ENCODE assay signal across 8 mouse cellular contexts in genomic region chr7:19802995-19803394, GRCm38 (mm10). TPM values are rescaled to one million over a fixed set of nuclear protein-coding genes. Genes with fewer than 3 reads are reported as not detected.
DNase-seq lines count a peak whose midpoint lies in the region; ATAC-seq and TF ChIP-seq lines count a peak whose summit lies in the region.

No protein-coding gene starts in this region.

- no peak; the same call in 1 of the 2 replicates for ATAC-seq in kidney, embryonic 16.5 days (ENCODE audit: low FRiP score, low TSS enrichment)
- ATAC-seq in hindbrain, embryonic 16.5 days: peak; percentile 68; the same call in 1 of the 2 replicates
- peak; percentile 17; the same call in 1 of the 2 replicates for ATAC-seq in liver, postnatal 0 days
- peak; percentile 71; the same call in 1 of the 2 replicates for ATAC-seq in neural tube, embryonic 14.5 days (ENCODE audit: low read depth)

- H3K27ac ChIP-seq in kidney, embryonic 16.5 days (ENCODE audit: low read length): no peak overlapping the region
- no peak overlapping the region for H3K27ac ChIP-seq in hindbrain, embryonic 16.5 days (ENCODE audit: low read depth, low read length)
- H3K27ac ChIP-seq in liver, postnatal 0 days (ENCODE audit: low read depth): no peak overlapping the region
- H3K27ac ChIP-seq in neural tube, embryonic 14.5 days (ENCODE audit: low read depth, low read length): no peak overlapping the region

- H3K4me2 ChIP-seq in kidney, embryonic 16.5 days (replicated peaks; ENCODE audit: low read depth, low read length): no peak overlapping the region
- no peak overlapping the region for H3K4me2 ChIP-seq in hindbrain, embryonic 16.5 days (ENCODE audit: low read length)
- no peak overlapping the region for H3K4me2 ChIP-seq in liver, postnatal 0 days (ENCODE audit: low read depth, low read length)
- no peak overlapping the region for H3K4me2 ChIP-seq in neural tube, embryonic 14.5 days (ENCODE audit: low read depth, low read length)

- peak; percentile 92 for TF ChIP-seq CTCF in liver, postnatal 0 days (IDR thresholded peaks at IDR 0.05; ENCODE audit: low read depth)

- peak; percentile 84 for DNase-seq in kidney, adult 18-20 months
- DNase-seq in NIH3T3 (ENCODE audit: low read depth): peak; percentile 89
- DNase-seq in embryo, embryonic 11 days: peak; percentile 67
- DNase-seq in liver, postnatal 0 days: peak; percentile 82
- peak; percentile 64 for DNase-seq in urinary bladder, adult 2 months (ENCODE audit: low spot score)

- 17% methylated on average over 7 of the region's 7 CpGs for WGBS in kidney, embryonic 16.5 days
- 27% methylated on average over 5 of the region's 7 CpGs for WGBS in hindbrain, embryonic 16.5 days
- 18% methylated on average over 7 of the region's 7 CpGs for WGBS in liver, postnatal 0 days (ENCODE audit: insufficient replicate concordance)
- 22% methylated on average over 6 of the region's 7 CpGs for WGBS in neural tube, embryonic 14.5 days

- no peaks in the 10 kb centered on the region for H3K27me3 ChIP-seq in kidney, embryonic 16.5 days (ENCODE audit: insufficient read depth, low read length)
- H3K27me3 ChIP-seq in hindbrain, embryonic 16.5 days (replicated peaks; ENCODE audit: control insufficient read depth, insufficient read depth, low read length): peaks cover under 1% of the 10 kb centered on the region; the same call in 1 of the 2 replicates
- H3K27me3 ChIP-seq in liver, postnatal 0 days (ENCODE audit: insufficient read depth, low read length): no peaks in the 10 kb centered on the region
- H3K27me3 ChIP-seq in neural tube, embryonic 14.5 days (ENCODE audit: control insufficient read depth, insufficient read depth, low read length): no peaks in the 10 kb centered on the region

- no peaks in the 10 kb centered on the region for H3K4me1 ChIP-seq in kidney, embryonic 16.5 days (ENCODE audit: insufficient read depth, low read length)
- H3K4me1 ChIP-seq in hindbrain, embryonic 16.5 days (ENCODE audit: control insufficient read depth, insufficient read depth, low read depth, low read length): no peaks in the 10 kb centered on the region
- peaks cover 8% of the 10 kb centered on the region for H3K4me1 ChIP-seq in liver, postnatal 0 days (ENCODE audit: insufficient read depth)
- no peaks in the 10 kb centered on the region for H3K4me1 ChIP-seq in neural tube, embryonic 14.5 days (ENCODE audit: control insufficient read depth, insufficient read depth, low read length)

- H3K4me3 ChIP-seq in kidney, embryonic 16.5 days (ENCODE audit: low read length): no peak overlapping the region
- H3K4me3 ChIP-seq in hindbrain, embryonic 16.5 days (ENCODE audit: low read length): no peak overlapping the region
- no peak overlapping the region for H3K4me3 ChIP-seq in liver, postnatal 0 days (ENCODE audit: low read depth, low read length)
- no peak overlapping the region for H3K4me3 ChIP-seq in neural tube, embryonic 14.5 days (ENCODE audit: low read depth, low read length)

- no peaks in the 10 kb centered on the region for H3K36me3 ChIP-seq in kidney, embryonic 16.5 days (ENCODE audit: insufficient read depth, low read length)
- H3K36me3 ChIP-seq in hindbrain, embryonic 16.5 days (ENCODE audit: control insufficient read depth, insufficient read depth, low read length): no peaks in the 10 kb centered on the region
- no peaks in the 10 kb centered on the region for H3K36me3 ChIP-seq in liver, postnatal 0 days (replicated peaks; ENCODE audit: insufficient read depth, low read length)
- no peaks in the 10 kb centered on the region for H3K36me3 ChIP-seq in neural tube, embryonic 14.5 days (ENCODE audit: control insufficient read depth, insufficient read depth, low read length)

- H3K9me3 ChIP-seq in kidney, embryonic 16.5 days (ENCODE audit: low read length): peaks cover 6% of the 10 kb centered on the region; the same call in 1 of the 2 replicates
- H3K9me3 ChIP-seq in hindbrain, embryonic 16.5 days (ENCODE audit: control insufficient read depth, low read length): no peaks in the 10 kb centered on the region
- H3K9me3 ChIP-seq in liver, postnatal 0 days (ENCODE audit: low read length): no peaks in the 10 kb centered on the region
- H3K9me3 ChIP-seq in neural tube, embryonic 14.5 days (ENCODE audit: control insufficient read depth, low read length): no peaks in the 10 kb centered on the region

- no peak for TF ChIP-seq EP300 in liver, postnatal 0 days (IDR thresholded peaks at IDR 0.05; ENCODE audit: low read depth)

- H3K9ac ChIP-seq in kidney, embryonic 16.5 days (replicated peaks; ENCODE audit: low read length): no peak overlapping the region
- H3K9ac ChIP-seq in hindbrain, embryonic 16.5 days (ENCODE audit: low read depth, low read length): no peak overlapping the region
- no peak overlapping the region for H3K9ac ChIP-seq in liver, postnatal 0 days (replicated peaks)
- H3K9ac ChIP-seq in neural tube, embryonic 14.5 days (replicated peaks; ENCODE audit: low read depth, low read length): no peak overlapping the region

RNA-seq across cellular contexts. Expression of gene Cblc, which starts 6.4 kb away (rescaled TPM):
- 9.4 and 12.2 TPM in 2 replicates for polyA plus RNA-seq in kidney, embryonic 16.5 days (2015; fragmentation: Nextera tagmentation; extraction: Ambion mirVana)
- polyA plus RNA-seq in hindbrain, embryonic 16.5 days (2015; fragmentation: Nextera tagmentation; extraction: Ambion mirVana): 0.34 and 0.41 TPM in 2 replicates
- polyA plus RNA-seq in liver, postnatal 0 days (2015; fragmentation: Nextera tagmentation; extraction: Ambion mirVana): 9.6 and 10.8 TPM in 2 replicates
- 0.54 TPM in 1 of 2 replicates, not detected in the other for polyA plus RNA-seq in neural tube, embryonic 14.5 days (2014; fragmentation: Nextera tagmentation; extraction: Ambion mirVana)
- polyA plus RNA-seq in urinary bladder, adult 2 months (2012; rRNA removed): 25.6 and 37.5 TPM in 2 replicates

RNA-seq across cellular contexts. Expression of gene Bcl3, which starts 19.6 kb away (rescaled TPM):
- 3.3 and 3.9 TPM in 2 replicates for polyA plus RNA-seq in kidney, embryonic 16.5 days (2015; fragmentation: Nextera tagmentation; extraction: Ambion mirVana)
- polyA plus RNA-seq in hindbrain, embryonic 16.5 days (2015; fragmentation: Nextera tagmentation; extraction: Ambion mirVana): 0.70 and 1.2 TPM in 2 replicates
- polyA plus RNA-seq in liver, postnatal 0 days (2015; fragmentation: Nextera tagmentation; extraction: Ambion mirVana): 5.4 and 11.2 TPM in 2 replicates
- 0.24 and 1.2 TPM in 2 replicates for polyA plus RNA-seq in neural tube, embryonic 14.5 days (2014; fragmentation: Nextera tagmentation; extraction: Ambion mirVana)
- polyA plus RNA-seq in urinary bladder, adult 2 months (2012; rRNA removed): 10.8 and 10.9 TPM in 2 replicates

RNA-seq across cellular contexts. Expression of gene Bcam, which starts 32.2 kb away (rescaled TPM):
- polyA plus RNA-seq in kidney, embryonic 16.5 days (2015; fragmentation: Nextera tagmentation; extraction: Ambion mirVana): 280 and 309 TPM in 2 replicates
- 24.4 and 24.6 TPM in 2 replicates for polyA plus RNA-seq in hindbrain, embryonic 16.5 days (2015; fragmentation: Nextera tagmentation; extraction: Ambion mirVana)
- 8.8 and 9.3 TPM in 2 replicates for polyA plus RNA-seq in liver, postnatal 0 days (2015; fragmentation: Nextera tagmentation; extraction: Ambion mirVana)
- 9.3 and 16.0 TPM in 2 replicates for polyA plus RNA-seq in neural tube, embryonic 14.5 days (2014; fragmentation: Nextera tagmentation; extraction: Ambion mirVana)
- polyA plus RNA-seq in urinary bladder, adult 2 months (2012; rRNA removed): 171 and 177 TPM in 2 replicates

RNA-seq across cellular contexts. Expression of gene Gm19345, which starts 48.8 kb away (rescaled TPM):
- polyA plus RNA-seq in kidney, embryonic 16.5 days (2015; fragmentation: Nextera tagmentation; extraction: Ambion mirVana): not detected in 2 replicates
- 19.3 and 22.9 TPM in 2 replicates for polyA plus RNA-seq in hindbrain, embryonic 16.5 days (2015; fragmentation: Nextera tagmentation; extraction: Ambion mirVana)
- polyA plus RNA-seq in liver, postnatal 0 days (2015; fragmentation: Nextera tagmentation; extraction: Ambion mirVana): 0.18 and 0.19 TPM in 2 replicates
- 9.5 and 11.6 TPM in 2 replicates for polyA plus RNA-seq in neural tube, embryonic 14.5 days (2014; fragmentation: Nextera tagmentation; extraction: Ambion mirVana)
- 0.08 and 0.15 TPM in 2 replicates for polyA plus RNA-seq in urinary bladder, adult 2 months (2012; rRNA removed)

RNA-seq across cellular contexts. Expression of gene Nectin2, which starts 52.7 kb away (rescaled TPM):
- 150 and 157 TPM in 2 replicates for polyA plus RNA-seq in kidney, embryonic 16.5 days (2015; fragmentation: Nextera tagmentation; extraction: Ambion mirVana)
- polyA plus RNA-seq in hindbrain, embryonic 16.5 days (2015; fragmentation: Nextera tagmentation; extraction: Ambion mirVana): 57.7 and 59.7 TPM in 2 replicates
- 51.0 and 51.3 TPM in 2 replicates for polyA plus RNA-seq in liver, postnatal 0 days (2015; fragmentation: Nextera tagmentation; extraction: Ambion mirVana)
- polyA plus RNA-seq in neural tube, embryonic 14.5 days (2014; fragmentation: Nextera tagmentation; extraction: Ambion mirVana): 44.7 and 47.4 TPM in 2 replicates
- 37.9 and 38.6 TPM in 2 replicates for polyA plus RNA-seq in urinary bladder, adult 2 months (2012; rRNA removed)
